Comparison of ENCODE assay signal across 17 mouse cellular contexts in the genomic region with DNA sequence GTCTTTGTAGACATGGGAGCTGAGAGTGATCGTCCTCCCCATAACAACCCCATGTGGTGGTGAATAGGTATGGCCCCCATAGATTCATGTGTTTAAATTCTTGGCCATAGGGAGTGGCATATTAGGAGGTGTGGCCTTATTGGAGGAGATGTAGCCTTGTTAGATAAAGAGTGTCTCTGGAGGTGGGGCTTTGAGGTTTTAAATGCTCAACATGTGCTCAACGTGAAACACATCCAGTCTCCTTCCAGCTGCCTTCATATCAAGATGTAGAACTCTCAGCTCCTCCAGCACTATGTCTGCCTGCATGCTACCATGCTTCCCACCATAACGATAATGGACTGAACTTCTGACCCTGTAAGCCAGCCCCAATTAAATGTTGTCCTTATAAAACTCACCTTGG. TPM values are rescaled to one million over a fixed set of nuclear protein-coding genes. Genes with fewer than 3 reads are reported as not detected.
"Had no signal": no experiment of that assay in that cellular context is flagged by ENCODE, and none has a peak within 500 bp of the region (broad histone marks: within the 10 kb centered on the region; RNA-seq: fewer than 3 reads in every experiment).

No protein-coding gene starts in this region.

- H3K27me3 ChIP-seq: neural tube, embryonic 12.5 days; stomach, embryonic 15.5 days had no signal

- H3K27ac ChIP-seq: macrophage; midbrain, embryonic 13.5 days; midbrain, embryonic 15.5 days; neural tube, embryonic 12.5 days; stomach, embryonic 15.5 days; stomach, postnatal 0 days had no signal

- DNase-seq: lung, adult 18-20 months; lung, embryonic 14.5 days; lung, postnatal 36 days; right cerebral cortex, postnatal 14 days; thymus, adult 2 months; thymus, postnatal 25 days; thymus, postnatal 4 days had no signal

- H3K4me1 ChIP-seq: neural tube, embryonic 12.5 days; stomach, embryonic 15.5 days had no signal

- ATAC-seq: midbrain, embryonic 13.5 days; midbrain, embryonic 15.5 days had no signal

- H3K36me3 ChIP-seq: midbrain, embryonic 13.5 days; midbrain, embryonic 15.5 days; neural tube, embryonic 12.5 days; stomach, embryonic 15.5 days had no signal

- H3K4me3 ChIP-seq: midbrain, embryonic 13.5 days; midbrain, embryonic 15.5 days; neural tube, embryonic 12.5 days; stomach, embryonic 15.5 days had no signal

- H3K9me3 ChIP-seq: midbrain, embryonic 13.5 days; midbrain, embryonic 15.5 days; neural tube, embryonic 12.5 days; stomach, embryonic 15.5 days had no signal

RNA-seq across cellular contexts. Expression of a gene that starts 53.5 kb away (rescaled TPM):
- total RNA-seq: megakaryocyte progenitor cell, adult 5-6 weeks; monocyte, adult 5-6 weeks; neutrophil, adult 5-6 weeks had no signal
- polyA plus RNA-seq: macrophage; midbrain, embryonic 11.5 days; midbrain, embryonic 13.5 days had no signal

RNA-seq across cellular contexts. Expression of a gene that starts 59.9 kb away (rescaled TPM):
- total RNA-seq: megakaryocyte progenitor cell, adult 5-6 weeks; monocyte, adult 5-6 weeks; neutrophil, adult 5-6 weeks had no signal
- polyA plus RNA-seq: macrophage; midbrain, embryonic 11.5 days; midbrain, embryonic 15.5 days; neural tube, embryonic 12.5 days had no signal
